Mouse (Mus musculus) inflammation-experienced regulatory T-cells, adult 16 weeks (primary cell): ENCODE data around the gene Spag4. TPM values are rescaled to one million over a fixed set of nuclear protein-coding genes. Genes with fewer than 3 reads are reported as not detected.

Experiments used
- polyA plus RNA-seq: library from polyadenylated mRNA; unstranded; fragments of 100-300 nt; shearing (Covaris generic); gene quantifications from one replicate; pipeline ENCODE4 v1.2.1, GENCODE M21; 2017

Spag4 gene
- polyA plus RNA-seq: 0.52 TPM

DNA sequence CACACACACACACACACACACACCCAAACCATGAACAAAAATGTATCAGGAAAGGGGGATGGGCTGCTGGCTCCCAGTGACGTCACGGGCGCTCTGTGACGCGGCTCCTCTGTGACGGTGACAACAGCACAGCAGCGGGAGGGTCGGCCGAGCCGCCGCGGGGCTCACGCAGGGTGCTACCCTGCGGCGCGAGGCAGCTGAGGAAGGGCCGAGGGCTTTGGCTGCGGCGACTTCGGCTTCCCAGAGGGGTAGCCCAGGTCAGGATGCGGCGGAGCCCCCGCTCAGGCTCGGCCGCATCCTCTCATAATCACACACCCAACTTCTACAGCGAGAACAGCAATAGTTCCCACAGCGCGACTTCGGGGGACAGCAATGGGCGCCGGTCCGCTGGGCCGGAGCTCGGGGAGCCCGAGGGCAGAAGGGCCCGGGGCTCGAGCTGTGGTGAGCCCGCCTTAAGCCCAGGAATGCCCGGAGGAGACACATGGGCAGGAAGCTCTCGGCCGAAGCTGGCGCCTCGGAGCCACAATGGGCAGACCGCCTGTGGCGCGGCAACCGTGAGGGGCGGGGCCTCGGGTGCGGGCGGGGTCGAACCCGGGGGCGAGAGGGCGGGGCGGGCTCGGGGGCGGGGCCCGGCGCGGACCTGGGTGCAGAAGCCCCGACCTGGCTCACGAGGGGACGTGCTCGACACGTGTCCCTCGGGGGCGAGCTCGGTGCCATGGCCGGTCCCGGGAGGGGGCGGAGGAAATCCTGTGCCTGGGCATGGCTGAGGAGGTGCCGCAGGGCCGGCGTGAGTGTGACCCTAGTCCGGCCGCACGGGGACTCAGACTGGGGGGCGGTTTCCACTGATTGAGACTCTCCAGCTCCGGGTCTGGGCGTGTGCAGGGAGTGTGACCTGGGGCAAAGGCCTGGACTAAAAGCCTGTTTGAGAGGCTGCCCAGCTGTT lies at the start of gene Spag4:
Gene Spag4 (plus strand): TSS at position 77 of the 943 bp plus-strand sequence.

DNA sequence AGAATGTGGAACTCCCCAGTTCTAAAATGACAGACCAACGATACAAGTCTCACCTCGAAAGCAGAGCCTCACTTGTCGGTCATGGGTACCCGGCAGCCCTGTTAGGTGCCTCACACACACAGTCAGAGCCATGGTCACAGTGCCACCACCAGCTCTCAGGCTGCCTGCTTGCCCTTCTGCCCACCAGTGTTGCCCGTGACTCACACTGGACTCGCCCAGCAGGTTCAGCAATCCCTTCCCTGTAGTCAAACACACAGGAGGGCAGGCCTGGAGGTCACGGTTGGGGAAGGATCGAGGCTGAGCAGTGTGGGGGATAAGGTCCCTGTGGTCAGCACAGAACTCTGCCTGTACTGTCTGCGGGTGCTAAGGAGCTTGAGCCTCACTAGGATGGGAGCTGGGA lies 12.2 kb upstream of the Spag4 start, which contains the start of gene Fer1l4:
Gene Fer1l4 (minus strand): TSS at position 132 of the 400 bp plus-strand sequence.

DNA sequence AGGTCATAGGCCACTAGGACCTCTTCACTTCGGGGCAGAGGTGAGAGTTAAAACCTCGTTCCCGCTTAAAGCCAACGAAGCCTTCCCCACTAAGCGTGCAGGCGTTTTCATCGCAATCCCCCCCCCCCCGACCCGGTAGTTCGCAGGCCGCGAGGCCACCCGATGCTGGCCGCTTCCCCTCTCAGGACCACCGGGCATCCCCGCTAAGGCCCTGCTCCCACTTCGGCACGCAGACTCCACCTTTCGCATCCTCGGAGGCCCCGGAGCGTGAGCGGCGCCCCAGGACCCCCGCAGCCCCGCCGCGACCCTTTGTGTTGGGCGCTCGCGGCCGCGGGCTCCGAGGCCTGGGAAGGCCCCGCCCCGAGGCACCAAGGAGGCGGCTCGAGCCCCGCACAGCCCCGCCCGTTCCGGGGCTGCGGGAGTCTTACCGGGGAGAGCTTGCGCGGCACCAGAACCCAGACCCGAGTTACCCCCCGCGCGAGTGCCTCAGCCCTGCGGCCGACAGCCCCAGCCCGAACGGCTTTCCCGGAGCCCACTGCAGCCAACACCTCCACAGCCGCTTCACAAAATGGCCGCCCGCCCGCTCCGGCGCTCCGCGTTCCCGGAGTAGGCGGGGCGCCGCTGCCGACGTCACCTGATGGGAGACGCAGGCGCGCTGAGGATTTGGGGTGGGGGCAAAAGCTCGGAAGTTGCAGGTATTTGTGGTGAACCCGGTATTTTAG lies 46.5 kb downstream of the Spag4 start, which contains the start of the genes Cpne1 and Rbm12:
Gene Cpne1 (minus strand): TSS at position 608 of the 722 bp plus-strand sequence.
Gene Rbm12 (minus strand): TSS at position 621 of the 722 bp plus-strand sequence.

Other genes with a start within 250 kb of the Spag4 start
- gene BC029722, start 245.7 kb upstream of the Spag4 start, polyA plus RNA-seq: 58.9 TPM
- 228 TPM for gene Eif6, start 238.2 kb upstream of the Spag4 start, polyA plus RNA-seq
- not detected for gene Fam83c, start 230.3 kb upstream of the Spag4 start, polyA plus RNA-seq
- gene Uqcc1, start 134.9 kb upstream of the Spag4 start, polyA plus RNA-seq: 54.2 TPM
- gene Gm15557, start 124.4 kb upstream of the Spag4 start, polyA plus RNA-seq: not detected
- not detected for gene Gdf5, start 119.8 kb upstream of the Spag4 start, polyA plus RNA-seq
- 62.7 TPM for gene Cep250, start 108.7 kb upstream of the Spag4 start, polyA plus RNA-seq
- gene 6430550D23Rik, start 57.2 kb upstream of the Spag4 start, polyA plus RNA-seq: 1.7 TPM
- gene Ergic3, start 57.1 kb upstream of the Spag4 start, polyA plus RNA-seq: 185 TPM
- gene Fer1l4, start 12.2 kb upstream of the Spag4 start, polyA plus RNA-seq: not detected
- gene Cpne1, start 46.8 kb downstream of the Spag4 start, polyA plus RNA-seq: 100 TPM
- 54.0 TPM for gene Rbm12, start 46.8 kb downstream of the Spag4 start, polyA plus RNA-seq
- 28.7 TPM for gene Gm28036, start 61.9 kb downstream of the Spag4 start, polyA plus RNA-seq
- 182 TPM for gene Romo1, start 78.9 kb downstream of the Spag4 start, polyA plus RNA-seq
- 60.8 TPM for gene Nfs1, start 79.0 kb downstream of the Spag4 start, polyA plus RNA-seq
- 1,090 TPM for gene Rbm39, start 115.1 kb downstream of the Spag4 start, polyA plus RNA-seq
- gene Phf20, start 131.3 kb downstream of the Spag4 start, polyA plus RNA-seq: 84.2 TPM
- 5.9 TPM for gene Cnbd2, start 247.1 kb downstream of the Spag4 start, polyA plus RNA-seq
- 12.5 TPM for gene Scand1, start 247.5 kb downstream of the Spag4 start, polyA plus RNA-seq